Mouse (Mus musculus): Measurements from ENCODE around the gene Wnt2. TPM values are rescaled to one million over a fixed set of nuclear protein-coding genes. Genes with fewer than 3 reads are reported as not detected.
A peak's percentile ranks its signal among the peaks of the same experiment; 100 is the strongest.

Wnt2 gene
- 0.60 and 0.62 TPM in 2 replicates for polyA plus RNA-seq (2016; fragmentation: Nextera tagmentation; extraction: Ambion mirVana)

DNA sequence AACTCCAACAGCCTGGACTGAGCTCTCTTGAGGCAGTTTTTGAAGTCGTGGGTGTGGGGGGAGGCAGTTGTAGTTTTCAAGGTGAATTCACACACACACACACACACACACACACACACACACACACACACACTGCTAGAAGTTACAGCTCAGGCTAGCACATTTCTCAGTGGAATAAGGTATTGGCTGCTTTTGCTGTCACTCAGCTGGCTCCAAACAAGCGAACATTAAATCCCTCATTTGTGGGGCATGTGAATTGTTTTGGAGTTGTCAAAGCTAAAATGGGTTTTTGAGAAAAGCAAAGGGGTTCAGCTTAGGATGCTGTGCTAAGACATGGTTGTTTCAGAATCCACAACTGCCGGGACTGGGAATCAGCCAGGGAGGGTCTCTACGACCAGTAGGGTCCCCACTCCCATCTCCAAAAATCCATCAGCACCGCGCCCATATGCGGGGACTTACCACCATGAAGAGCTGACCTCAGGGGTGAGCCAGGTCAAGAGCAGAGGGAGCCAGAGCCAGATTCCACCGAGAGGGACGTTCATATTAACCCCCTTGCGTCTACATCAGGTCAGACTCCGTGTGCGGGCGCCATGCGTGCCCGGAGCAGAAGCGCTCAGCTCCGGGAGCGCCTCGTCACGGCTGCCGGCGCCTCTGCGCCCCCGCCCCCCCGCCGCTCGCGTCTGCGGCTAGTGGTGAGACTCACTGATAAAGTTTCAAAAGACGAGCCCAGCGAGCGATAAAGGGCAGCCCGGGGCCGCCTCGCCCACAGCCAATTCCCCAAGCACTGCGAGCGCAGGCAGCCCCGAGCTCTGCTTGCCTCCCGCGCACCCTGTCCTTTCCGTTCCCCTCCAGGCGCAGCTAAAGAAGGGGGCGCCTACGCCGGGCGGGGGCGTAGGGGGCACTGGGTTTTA lies at the start of gene Wnt2:
TSS of gene Wnt2 (minus strand) at position 840 of the 911 bp plus-strand sequence.
- H3K27ac ChIP-seq (replicated peaks) = no peak within 1 kb of the TSS
- ATAC-seq (ENCODE audit: low FRiP score, low read depth) = peak; percentile 65; the same call in 1 of the 2 replicates
- no peak within 1 kb of the TSS for H3K9ac ChIP-seq (replicated peaks)
- H3K9me3 ChIP-seq = no peaks in the 10 kb centered on the region
- H3K4me3 ChIP-seq = peak within 1 kb of the TSS; percentile 48
- H3K27me3 ChIP-seq = peaks cover 44% of the 10 kb centered on the region
- peak within 1 kb of the TSS; percentile 96 for H3K4me2 ChIP-seq (replicated peaks)
- under 1% methylated on average over 47 of the region's 47 CpGs for WGBS
- peaks cover 20% of the 10 kb centered on the region for H3K4me1 ChIP-seq
- H3K36me3 ChIP-seq = no peaks in the 10 kb centered on the region

DNA sequence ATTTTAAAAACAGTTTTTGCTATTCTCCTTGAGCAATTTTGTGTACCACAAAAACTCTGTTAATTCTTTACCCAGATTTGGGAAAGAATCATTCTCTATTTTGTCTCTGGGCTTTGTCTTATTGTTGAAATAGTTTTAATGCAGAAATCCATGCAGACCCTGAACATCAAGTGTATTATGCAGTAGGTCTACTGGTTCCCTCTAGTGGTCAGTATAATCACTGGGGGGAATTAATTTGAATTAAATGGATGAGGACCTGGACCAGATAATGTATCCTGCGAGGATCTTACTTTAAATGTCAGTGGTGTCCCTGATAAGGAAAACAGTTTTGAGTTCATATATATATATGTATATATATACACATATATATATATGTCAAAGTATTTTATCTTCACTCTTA lies 48.2 kb upstream of the Wnt2 start:
- no peak for ATAC-seq (ENCODE audit: low FRiP score, low read depth)
- no peaks in the 10 kb centered on the region for H3K36me3 ChIP-seq
- WGBS = 38% methylated on average over 1 of the region's 1 CpGs

DNA sequence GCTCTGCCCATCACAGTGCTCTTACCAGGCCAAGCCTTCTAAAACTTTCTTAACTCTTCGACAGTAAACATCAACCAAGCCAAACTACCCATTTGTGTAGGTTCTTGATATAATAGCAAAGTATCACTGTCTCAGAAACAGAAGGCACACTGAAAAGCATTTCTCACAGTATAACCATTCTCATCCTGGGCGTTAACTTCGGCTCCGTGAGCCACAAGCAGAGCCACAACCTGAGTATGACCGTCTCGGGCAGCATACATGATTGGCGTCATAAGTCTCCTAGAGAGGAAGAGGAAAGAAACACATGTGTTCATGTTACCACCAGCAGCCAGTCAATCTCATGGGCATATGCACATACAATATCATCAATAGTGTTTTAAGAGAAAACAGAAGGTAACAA lies 46.6 kb upstream of the Wnt2 start:
- ATAC-seq (ENCODE audit: low FRiP score, low read depth) = no peak
- Histone ChIP-seq H3K36me3 (no peaks in the 10 kb centered on the region), H3K27ac (replicated peaks) (no peak overlapping the region), H3K9ac (replicated peaks) (no peak overlapping the region), H3K4me1 (no peaks in the 10 kb centered on the region), H3K4me3 (no peak overlapping the region), H3K4me2 (replicated peaks) (no peak overlapping the region), H3K9me3 (no peaks in the 10 kb centered on the region), H3K27me3 (no peaks in the 10 kb centered on the region)
- 82% methylated on average over 7 of the region's 7 CpGs for WGBS

More for the DNA sequence above, 48.2 kb upstream of the Wnt2 start:
- no peak overlapping the region for H3K9ac ChIP-seq (replicated peaks)
- H3K4me2 ChIP-seq (replicated peaks) = no peak overlapping the region
- no peaks in the 10 kb centered on the region for H3K9me3 ChIP-seq
- no peaks in the 10 kb centered on the region for H3K27me3 ChIP-seq
- H3K4me3 ChIP-seq = no peak overlapping the region
- H3K4me1 ChIP-seq = no peaks in the 10 kb centered on the region
- H3K27ac ChIP-seq (replicated peaks) = no peak overlapping the region

DNA sequence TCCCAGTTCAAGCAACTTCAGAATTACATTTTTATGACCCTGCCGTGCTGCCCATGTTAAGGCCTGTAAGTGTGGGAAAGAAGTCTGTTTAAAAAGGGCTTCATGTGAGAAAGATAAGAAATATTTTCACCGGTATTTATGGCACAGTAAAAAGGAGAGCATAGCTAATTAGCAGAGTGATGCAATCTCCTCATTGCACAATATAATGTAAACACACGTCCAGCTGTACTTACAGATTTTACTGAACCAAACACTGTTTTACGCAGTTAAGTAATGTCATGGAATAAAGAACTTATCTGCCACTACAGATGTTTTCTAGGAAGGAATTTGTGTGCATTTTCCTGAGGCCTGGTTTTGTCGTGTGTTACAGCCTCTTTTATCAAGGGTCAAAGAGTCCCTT lies 46.2 kb upstream of the Wnt2 start:
- no peaks in the 10 kb centered on the region for H3K36me3 ChIP-seq
- ATAC-seq (ENCODE audit: low FRiP score, low read depth) = no peak
- H3K27me3 ChIP-seq = no peaks in the 10 kb centered on the region
- no peak overlapping the region for H3K4me2 ChIP-seq (replicated peaks)
- no peaks in the 10 kb centered on the region for H3K9me3 ChIP-seq
- H3K4me1 ChIP-seq = no peaks in the 10 kb centered on the region
- no peak overlapping the region for H3K9ac ChIP-seq (replicated peaks)
- 83% methylated on average over 5 of the region's 5 CpGs for WGBS
- H3K27ac ChIP-seq (replicated peaks) = no peak overlapping the region
- no peak overlapping the region for H3K4me3 ChIP-seq

DNA sequence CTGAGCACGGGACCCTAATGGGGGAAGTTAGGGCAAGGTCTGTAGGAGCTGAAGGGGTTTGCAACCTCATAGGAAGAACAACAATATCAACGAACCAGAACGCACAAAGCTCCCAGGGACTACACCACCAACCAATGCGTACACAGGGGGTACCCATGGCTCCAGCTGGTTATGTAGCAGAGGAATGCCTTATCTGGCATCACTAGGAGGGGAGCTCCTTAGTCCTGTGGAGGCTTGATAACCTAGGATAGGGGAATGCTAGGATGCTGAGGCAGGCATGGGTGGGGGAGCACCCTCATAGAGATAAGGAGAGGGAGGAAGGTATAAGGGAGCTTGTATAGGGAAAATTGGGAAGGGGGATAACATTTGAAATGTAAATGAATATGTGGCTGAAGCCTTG lies 27.5 kb upstream of the Wnt2 start:
- H3K4me3 ChIP-seq = no peak overlapping the region
- no peak overlapping the region for H3K9ac ChIP-seq (replicated peaks)
- no peak overlapping the region for H3K4me2 ChIP-seq (replicated peaks)
- H3K9me3 ChIP-seq = no peaks in the 10 kb centered on the region
- no peaks in the 10 kb centered on the region for H3K36me3 ChIP-seq
- H3K27ac ChIP-seq (replicated peaks) = no peak overlapping the region
- no peaks in the 10 kb centered on the region for H3K27me3 ChIP-seq
- 88% methylated on average over 4 of the region's 4 CpGs for WGBS
- no peak for ATAC-seq (ENCODE audit: low FRiP score, low read depth)
- H3K4me1 ChIP-seq = no peaks in the 10 kb centered on the region

DNA sequence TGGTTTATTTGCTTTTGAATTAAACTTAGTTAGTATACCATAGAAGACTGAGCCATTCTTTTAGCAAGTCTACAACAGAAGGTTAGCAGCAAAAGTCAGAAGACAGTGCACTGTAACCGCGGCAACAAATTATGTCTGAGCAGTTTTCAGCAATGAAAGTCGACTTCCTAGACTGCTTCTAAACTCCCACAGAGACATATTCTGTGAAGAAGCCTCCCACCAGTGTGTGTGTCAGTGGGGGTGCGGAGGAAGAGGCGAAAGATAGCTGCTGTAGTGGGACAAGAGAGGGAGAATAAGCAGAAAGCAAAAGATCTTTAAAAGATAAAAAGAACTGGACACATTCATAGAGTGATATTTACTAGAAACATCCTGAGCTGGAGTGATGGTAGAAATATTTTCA lies 21.3 kb upstream of the Wnt2 start:
- 56% methylated on average over 5 of the region's 5 CpGs for WGBS
- no peak for ATAC-seq (ENCODE audit: low FRiP score, low read depth)
- no peaks in the 10 kb centered on the region for H3K4me1 ChIP-seq

DNA sequence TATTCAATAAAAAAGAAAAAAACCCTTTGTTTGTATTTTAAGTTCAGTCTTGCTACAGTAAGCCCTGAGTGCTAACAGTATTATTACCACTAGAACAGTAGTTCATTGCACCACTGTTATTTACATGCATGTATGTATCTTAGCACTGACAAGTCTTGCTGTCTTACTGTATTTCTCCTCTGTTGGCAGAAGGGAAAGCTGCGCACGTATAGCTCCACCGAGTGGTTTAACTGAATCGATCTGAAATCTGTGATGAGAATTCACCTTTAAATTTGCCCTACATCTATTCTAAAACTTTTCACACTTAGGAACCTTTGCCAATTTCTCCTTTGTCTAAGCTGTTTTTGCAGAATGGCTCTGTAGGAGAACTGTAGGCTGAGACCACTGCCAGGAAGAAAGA lies 13.9 kb upstream of the Wnt2 start:
- H3K36me3 ChIP-seq = no peaks in the 10 kb centered on the region
- H3K27me3 ChIP-seq = no peaks in the 10 kb centered on the region
- no peak overlapping the region for H3K9ac ChIP-seq (replicated peaks)
- H3K27ac ChIP-seq (replicated peaks) = no peak overlapping the region
- H3K4me2 ChIP-seq (replicated peaks) = no peak overlapping the region
- no peak overlapping the region for H3K4me3 ChIP-seq
- no peak for ATAC-seq (ENCODE audit: low FRiP score, low read depth)
- H3K4me1 ChIP-seq = no peaks in the 10 kb centered on the region
- H3K9me3 ChIP-seq = no peaks in the 10 kb centered on the region
- 80% methylated on average over 4 of the region's 4 CpGs for WGBS

More for the DNA sequence above, 21.3 kb upstream of the Wnt2 start:
- no peak overlapping the region for H3K4me2 ChIP-seq (replicated peaks)
- no peak overlapping the region for H3K27ac ChIP-seq (replicated peaks)
- no peak overlapping the region for H3K9ac ChIP-seq (replicated peaks)
- H3K27me3 ChIP-seq = no peaks in the 10 kb centered on the region
- no peaks in the 10 kb centered on the region for H3K9me3 ChIP-seq
- H3K4me3 ChIP-seq = no peak overlapping the region
- H3K36me3 ChIP-seq = no peaks in the 10 kb centered on the region

DNA sequence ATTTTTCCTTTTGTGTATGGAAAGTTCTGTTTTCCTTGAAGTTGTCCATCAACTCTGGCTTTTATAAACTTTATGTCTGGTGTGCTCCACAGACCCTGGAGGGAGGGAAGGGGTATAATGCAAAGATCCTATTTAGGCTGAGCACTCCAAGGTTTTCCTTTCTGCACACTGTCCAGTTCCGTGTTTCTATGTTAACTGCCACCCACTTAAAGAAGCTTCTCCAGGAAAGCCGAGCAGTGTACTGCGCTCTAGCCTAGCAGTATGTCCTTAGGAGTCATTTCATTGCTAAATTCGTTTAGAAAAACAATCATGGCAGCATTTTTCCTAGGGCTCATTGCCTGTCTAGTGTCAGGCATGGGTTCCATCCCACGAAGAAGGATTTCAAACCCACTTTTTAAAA lies 12.8 kb upstream of the Wnt2 start:
- WGBS = 79% methylated on average over 5 of the region's 5 CpGs
- Histone ChIP-seq H3K27ac (replicated peaks) (no peak overlapping the region), H3K4me2 (replicated peaks) (no peak overlapping the region), H3K4me3 (no peak overlapping the region), H3K9ac (replicated peaks) (no peak overlapping the region), H3K9me3 (no peaks in the 10 kb centered on the region), H3K27me3 (no peaks in the 10 kb centered on the region), H3K36me3 (no peaks in the 10 kb centered on the region), H3K4me1 (no peaks in the 10 kb centered on the region)
- no peak for ATAC-seq (ENCODE audit: low FRiP score, low read depth)

DNA sequence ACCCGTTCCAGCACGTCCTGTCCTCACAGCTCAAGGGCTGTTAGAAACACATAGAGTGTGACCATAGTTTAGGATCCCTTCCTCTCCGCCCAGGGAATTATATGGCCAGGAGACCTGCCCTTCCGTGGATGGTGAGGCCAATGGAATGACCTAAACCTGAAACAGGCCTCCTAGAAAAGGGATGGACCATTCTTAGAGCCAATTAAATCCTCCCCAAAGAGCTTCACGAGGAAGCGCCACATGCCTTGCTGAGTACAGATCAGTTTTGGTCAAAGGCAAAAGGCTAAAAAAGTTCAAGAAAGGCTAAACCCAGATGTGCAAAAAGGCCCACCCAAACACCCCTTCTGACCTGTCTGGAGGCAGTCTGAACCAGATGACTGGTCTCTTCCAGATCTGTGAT lies 1.9 kb upstream of the Wnt2 start:
- ATAC-seq (ENCODE audit: low FRiP score, low read depth) = no peak

DNA sequence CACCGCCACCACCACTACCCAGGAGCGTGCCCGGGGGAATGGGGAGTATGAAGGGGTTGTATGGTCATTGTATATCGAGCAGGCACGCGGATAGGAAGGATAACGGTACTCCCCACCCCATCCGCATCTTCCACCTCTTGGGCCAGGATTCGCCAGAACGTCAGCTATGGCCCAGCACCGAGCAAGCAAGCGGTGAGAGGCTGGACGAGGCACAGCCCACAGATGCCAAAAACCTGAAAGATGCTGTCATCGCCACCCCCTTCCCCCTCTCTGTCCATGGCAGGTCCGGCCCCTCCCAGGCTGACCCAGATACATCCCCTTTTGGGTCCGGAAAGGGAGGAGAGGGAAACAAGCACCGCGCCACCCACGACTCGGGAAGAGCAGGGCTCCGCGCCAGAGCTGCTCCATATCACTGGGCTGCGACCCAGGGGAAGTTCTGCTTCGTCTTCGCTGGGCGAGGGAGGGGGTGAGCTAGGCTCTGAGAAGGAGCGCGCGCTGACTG lies 1.2 kb upstream of the Wnt2 start:
- peaks cover 44% of the 10 kb centered on the region for H3K27me3 ChIP-seq
- H3K27ac ChIP-seq (replicated peaks) = no peak overlapping the region
- 0 out of 2 replicates have a peak overlapping the region, but pooled peaks have one; percentile 25 for H3K9ac ChIP-seq (replicated peaks)
- H3K9me3 ChIP-seq = no peaks in the 10 kb centered on the region
- 1% methylated on average over 26 of the region's 29 CpGs for WGBS
- H3K4me2 ChIP-seq (replicated peaks) = peak overlapping the region; percentile 96
- peak overlapping the region; percentile 48 for H3K4me3 ChIP-seq
- peaks cover 20% of the 10 kb centered on the region for H3K4me1 ChIP-seq
- no peaks in the 10 kb centered on the region for H3K36me3 ChIP-seq
- ATAC-seq (ENCODE audit: low FRiP score, low read depth) = peak; percentile 43

More for the DNA sequence above, 1.9 kb upstream of the Wnt2 start:
- Histone ChIP-seq H3K4me1 (peaks cover 20% of the 10 kb centered on the region), H3K4me3 (peak overlapping the region; percentile 48; the same call in 1 of the 2 replicates), H3K27me3 (peaks cover 44% of the 10 kb centered on the region), H3K27ac (replicated peaks) (no peak overlapping the region), H3K9ac (replicated peaks) (no peak overlapping the region), H3K36me3 (no peaks in the 10 kb centered on the region), H3K9me3 (no peaks in the 10 kb centered on the region), H3K4me2 (replicated peaks) (peak overlapping the region; percentile 96)
- 20% methylated on average over 6 of the region's 6 CpGs for WGBS

DNA sequence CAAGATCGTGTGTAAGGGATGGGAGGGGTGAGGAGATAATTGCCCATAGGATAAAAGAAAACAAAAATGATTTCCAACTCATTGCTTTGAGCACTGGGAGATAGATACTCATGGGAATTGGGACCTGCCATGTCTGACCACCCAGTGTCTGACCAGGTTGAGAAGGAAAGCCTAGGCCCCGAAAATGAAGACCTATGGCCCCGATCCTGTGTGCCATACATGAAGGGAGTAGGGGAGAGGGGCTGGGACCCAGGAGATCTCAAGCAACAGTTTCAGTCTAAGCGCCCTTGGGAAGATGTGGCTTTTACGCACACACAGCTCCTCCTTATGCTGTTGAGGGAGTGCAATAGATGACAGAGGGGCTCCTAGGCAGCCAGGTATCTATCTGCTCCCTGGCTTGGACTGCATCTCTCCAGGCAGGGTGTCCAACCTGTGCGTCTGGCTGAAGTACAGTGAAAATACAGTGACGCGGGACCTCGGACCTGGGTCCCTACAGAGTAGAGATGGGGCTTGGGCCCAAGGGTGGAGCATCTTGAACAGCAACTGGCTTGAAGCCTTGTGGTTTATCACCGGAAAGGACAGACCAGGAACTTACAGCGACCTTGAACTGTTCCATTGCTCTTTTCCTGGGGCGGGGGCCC lies 603 bp upstream of the Wnt2 start:
- peaks cover 20% of the 10 kb centered on the region for H3K4me1 ChIP-seq
- peak; percentile 35 for ATAC-seq (ENCODE audit: low FRiP score, low read depth)
- H3K4me2 ChIP-seq (replicated peaks) = peak overlapping the region; percentile 96
- no peak overlapping the region for H3K27ac ChIP-seq (replicated peaks)
- peak overlapping the region; percentile 48 for H3K4me3 ChIP-seq
- no peak overlapping the region for H3K9ac ChIP-seq (replicated peaks)
- no peaks in the 10 kb centered on the region for H3K9me3 ChIP-seq
- peaks cover 44% of the 10 kb centered on the region for H3K27me3 ChIP-seq
- no peaks in the 10 kb centered on the region for H3K36me3 ChIP-seq
- 7% methylated on average over 12 of the region's 12 CpGs for WGBS

DNA sequence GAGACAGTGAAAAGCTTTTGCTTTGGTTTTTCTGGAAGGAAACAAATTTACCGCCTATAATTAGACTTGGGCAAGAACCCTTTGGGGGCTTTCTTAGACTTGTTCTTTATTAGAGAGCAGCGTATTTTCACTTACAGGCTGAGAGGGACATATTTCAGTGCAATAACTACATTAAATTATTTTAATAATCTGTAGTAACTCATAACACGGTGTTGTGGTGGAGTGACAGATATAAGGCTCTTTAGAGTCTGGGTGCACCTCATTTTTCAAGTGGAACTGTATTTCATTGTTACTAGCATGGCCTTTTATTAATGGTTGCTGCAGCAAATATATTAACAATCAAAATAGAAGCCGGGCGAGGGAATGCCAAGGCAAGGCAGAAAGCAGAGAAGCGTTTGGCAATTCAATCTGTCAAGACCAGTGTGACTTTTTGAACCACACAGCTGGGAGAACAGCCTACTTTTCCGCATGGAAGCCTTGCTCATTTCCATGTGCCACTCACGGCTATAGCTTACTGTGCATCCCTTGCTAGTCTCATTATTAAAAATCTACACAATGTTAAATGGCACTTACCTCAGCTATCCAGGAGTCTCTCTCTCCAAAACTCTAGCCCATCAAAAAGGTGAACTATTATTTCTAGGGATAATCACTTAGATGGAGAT lies 6.1 kb downstream of the Wnt2 start:
- WGBS = 86% methylated on average over 8 of the region's 8 CpGs
- Histone ChIP-seq H3K36me3 (no peaks in the 10 kb centered on the region), H3K9me3 (no peaks in the 10 kb centered on the region), H3K27ac (replicated peaks) (no peak overlapping the region), H3K9ac (replicated peaks) (no peak overlapping the region), H3K27me3 (peaks cover 9% of the 10 kb centered on the region), H3K4me2 (replicated peaks) (no peak overlapping the region), H3K4me1 (no peaks in the 10 kb centered on the region), H3K4me3 (no peak overlapping the region)
- ATAC-seq (ENCODE audit: low FRiP score, low read depth) = no peak

Data from midbrain, embryonic 12.5 days (tissue).